Mouse (Mus musculus): ENCODE data around the gene Olfr304. TPM values are rescaled to one million over a fixed set of nuclear protein-coding genes. Genes with fewer than 3 reads are reported as not detected.
"Not testable (repeated sequence)": the region's sequence is repeated elsewhere in the genome, so short reads cannot be mapped to it uniquely, and the experiment has no call there.

Olfr304 gene
- polyA plus RNA-seq (2014; fragmentation: Nextera tagmentation; extraction: Ambion mirVana), result not detected in 2 replicates

DNA sequence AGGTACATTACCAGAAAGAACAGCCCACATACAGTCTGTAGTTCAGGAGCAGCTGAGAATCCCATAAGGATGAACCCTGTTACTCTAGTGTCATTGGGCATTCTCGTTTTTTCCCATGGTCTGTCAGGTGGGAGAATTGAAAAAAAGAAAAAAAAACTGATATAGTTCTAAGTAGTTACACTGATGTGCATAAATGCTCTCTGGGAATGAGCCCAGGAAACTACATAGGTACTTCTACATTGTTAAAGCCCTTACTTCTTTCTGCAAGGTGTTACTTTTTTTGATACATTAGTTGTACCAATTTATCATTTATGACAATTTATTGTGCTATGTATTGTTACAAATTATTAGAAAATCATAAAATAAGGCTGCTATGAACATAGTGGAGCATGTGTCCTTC is at the start of gene Olfr304:
Olfr304 (minus strand) TSS at position 101 of the 400 bp plus-strand sequence.
- no peak for ATAC-seq (ENCODE audit: low read depth)

GRCm38 (mm10) chr7:86403546-86403945 is 17.1 kb upstream of the Olfr304 start, which contains the start of gene Olfr301:
Olfr301 (plus strand) TSS chr7:86403846.
- H3K36me3 ChIP-seq (ENCODE audit: control insufficient read depth, insufficient read depth, low read length), result no peaks in the 10 kb centered on the region
- no peaks in the 10 kb centered on the region for H3K4me1 ChIP-seq (ENCODE audit: control insufficient read depth, insufficient read depth, low read length)
- H3K27me3 ChIP-seq (replicated peaks; ENCODE audit: control insufficient read depth, insufficient read depth, low read length), result no peaks in the 10 kb centered on the region
- ATAC-seq (ENCODE audit: low read depth), result no peak
- no peak for DNase-seq (ENCODE audit: low spot score)
- H3K4me2 ChIP-seq (ENCODE audit: low read depth, low read length), result no peak within 1 kb of the TSS
- H3K9ac ChIP-seq (ENCODE audit: low read depth, low read length), result no peak within 1 kb of the TSS
- H3K4me3 ChIP-seq (ENCODE audit: low read depth, low read length), result no peak within 1 kb of the TSS
- 84% methylated on average over 2 of the region's 2 CpGs for WGBS
- H3K9me3 ChIP-seq (ENCODE audit: control insufficient read depth, low read length), result no peaks in the 10 kb centered on the region
- H3K27ac ChIP-seq (replicated peaks; ENCODE audit: low read depth, low read length), result no peak within 1 kb of the TSS

More for the DNA sequence above, at the start of gene Olfr304:
- H3K9ac ChIP-seq (ENCODE audit: low read depth, low read length), result no peak within 1 kb of the TSS
- H3K27me3 ChIP-seq (replicated peaks; ENCODE audit: control insufficient read depth, insufficient read depth, low read length), result no peaks in the 10 kb centered on the region
- no peaks in the 10 kb centered on the region for H3K36me3 ChIP-seq (ENCODE audit: control insufficient read depth, insufficient read depth, low read length)
- 60% methylated on average over 1 of the region's 1 CpGs for WGBS
- H3K9me3 ChIP-seq (ENCODE audit: control insufficient read depth, low read length), result no peaks in the 10 kb centered on the region
- no peak within 1 kb of the TSS for H3K4me2 ChIP-seq (ENCODE audit: low read depth, low read length)
- no peak within 1 kb of the TSS for H3K4me3 ChIP-seq (ENCODE audit: low read depth, low read length)
- no peak for DNase-seq (ENCODE audit: low spot score)
- H3K4me1 ChIP-seq (ENCODE audit: control insufficient read depth, insufficient read depth, low read length), result no peaks in the 10 kb centered on the region
- no peak within 1 kb of the TSS for H3K27ac ChIP-seq (replicated peaks; ENCODE audit: low read depth, low read length)

GRCm38 (mm10) chr7:86397689-86398088 is 11.2 kb upstream of the Olfr304 start, which contains the start of gene Olfr303:
Olfr303 (minus strand) TSS chr7:86397789.
- Histone ChIP-seq H3K4me2 (ENCODE audit: low read depth, low read length) (no peak within 1 kb of the TSS), H3K9ac (ENCODE audit: low read depth, low read length) (no peak within 1 kb of the TSS), H3K4me3 (ENCODE audit: low read depth, low read length) (no peak within 1 kb of the TSS), H3K27ac (replicated peaks; ENCODE audit: low read depth, low read length) (no peak within 1 kb of the TSS), H3K27me3 (replicated peaks; ENCODE audit: control insufficient read depth, insufficient read depth, low read length) (no peaks in the 10 kb centered on the region), H3K9me3 (ENCODE audit: control insufficient read depth, low read length) (no peaks in the 10 kb centered on the region), H3K36me3 (ENCODE audit: control insufficient read depth, insufficient read depth, low read length) (no peaks in the 10 kb centered on the region), H3K4me1 (ENCODE audit: control insufficient read depth, insufficient read depth, low read length) (no peaks in the 10 kb centered on the region)
- no peak for DNase-seq (ENCODE audit: low spot score)
- ATAC-seq (ENCODE audit: low read depth), result no peak

GRCm38 (mm10) chr7:86385769-86386168 is 689 bp downstream of the Olfr304 start:
- Histone ChIP-seq H3K27me3 (replicated peaks; ENCODE audit: control insufficient read depth, insufficient read depth, low read length) (no peaks in the 10 kb centered on the region), H3K9ac (ENCODE audit: low read depth, low read length) (no peak overlapping the region), H3K4me2 (ENCODE audit: low read depth, low read length) (no peak overlapping the region), H3K27ac (replicated peaks; ENCODE audit: low read depth, low read length) (no peak overlapping the region), H3K36me3 (ENCODE audit: control insufficient read depth, insufficient read depth, low read length) (no peaks in the 10 kb centered on the region), H3K4me1 (ENCODE audit: control insufficient read depth, insufficient read depth, low read length) (no peaks in the 10 kb centered on the region), H3K9me3 (ENCODE audit: control insufficient read depth, low read length) (no peaks in the 10 kb centered on the region), H3K4me3 (ENCODE audit: low read depth, low read length) (no peak overlapping the region)
- no peak for ATAC-seq (ENCODE audit: low read depth)
- WGBS, result 65% methylated on average over 3 of the region's 3 CpGs
- DNase-seq (ENCODE audit: low spot score), result peak; percentile 0

- Histone ChIP-seq H3K9ac (ENCODE audit: low read depth, low read length) (no peak within 1 kb of the TSS), H3K36me3 (ENCODE audit: control insufficient read depth, insufficient read depth, low read length) (no peaks in the 10 kb centered on the region), H3K4me2 (ENCODE audit: low read depth, low read length) (no peak within 1 kb of the TSS), H3K4me1 (ENCODE audit: control insufficient read depth, insufficient read depth, low read length) (no peaks in the 10 kb centered on the region), H3K4me3 (ENCODE audit: low read depth, low read length) (no peak within 1 kb of the TSS), H3K27ac (replicated peaks; ENCODE audit: low read depth, low read length) (no peak within 1 kb of the TSS), H3K27me3 (replicated peaks; ENCODE audit: control insufficient read depth, insufficient read depth, low read length) (no peaks in the 10 kb centered on the region), H3K9me3 (ENCODE audit: control insufficient read depth, low read length) (no peaks in the 10 kb centered on the region)
- WGBS, result 78% methylated on average over 1 of the region's 1 CpGs
- no peak for ATAC-seq (ENCODE audit: low read depth)
- DNase-seq (ENCODE audit: low spot score), result no peak
Measured at GRCm38 (mm10) chr7:86366828-86367227, 19.6 kb downstream of the Olfr304 start, which contains the start of gene Olfr305. Olfr305 (minus strand) TSS chr7:86366928.

GRCm38 (mm10) chr7:86346296-86346695 is 40.2 kb downstream of the Olfr304 start:
- H3K4me2 ChIP-seq (ENCODE audit: low read depth, low read length); H3K4me3 ChIP-seq (ENCODE audit: low read depth, low read length); H3K36me3 ChIP-seq (ENCODE audit: control insufficient read depth, insufficient read depth, low read length); H3K9ac ChIP-seq (ENCODE audit: low read depth, low read length); ATAC-seq (ENCODE audit: low read depth); H3K9me3 ChIP-seq (ENCODE audit: control insufficient read depth, low read length); DNase-seq (ENCODE audit: low spot score); H3K27ac ChIP-seq (replicated peaks; ENCODE audit: low read depth, low read length); H3K27me3 ChIP-seq (replicated peaks; ENCODE audit: control insufficient read depth, insufficient read depth, low read length); H3K4me1 ChIP-seq (ENCODE audit: control insufficient read depth, insufficient read depth, low read length): not testable (repeated sequence)
- 89% methylated on average over 9 of the region's 9 CpGs for WGBS

DNA sequence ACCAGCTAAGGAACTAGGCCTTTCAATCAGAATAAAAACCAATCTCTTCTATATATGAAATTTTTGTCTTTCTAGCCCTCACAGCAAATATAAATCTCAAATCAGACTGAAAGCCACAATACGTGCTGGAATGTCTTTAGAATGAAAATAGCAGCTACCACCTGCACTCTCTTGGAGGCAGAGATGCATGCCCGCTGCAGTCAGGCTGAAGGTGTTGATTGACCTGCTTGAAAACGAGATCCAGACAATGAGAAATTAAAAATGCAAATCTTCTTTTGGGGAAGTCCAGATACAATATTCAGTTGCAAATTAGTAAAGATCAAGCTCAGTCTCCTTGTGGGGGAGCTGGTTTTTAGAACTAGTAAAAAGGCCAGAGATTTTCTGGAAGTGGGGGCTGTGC is 42.2 kb downstream of the Olfr304 start:
- H3K4me3 ChIP-seq (ENCODE audit: low read depth, low read length), result no peak overlapping the region

DNA sequence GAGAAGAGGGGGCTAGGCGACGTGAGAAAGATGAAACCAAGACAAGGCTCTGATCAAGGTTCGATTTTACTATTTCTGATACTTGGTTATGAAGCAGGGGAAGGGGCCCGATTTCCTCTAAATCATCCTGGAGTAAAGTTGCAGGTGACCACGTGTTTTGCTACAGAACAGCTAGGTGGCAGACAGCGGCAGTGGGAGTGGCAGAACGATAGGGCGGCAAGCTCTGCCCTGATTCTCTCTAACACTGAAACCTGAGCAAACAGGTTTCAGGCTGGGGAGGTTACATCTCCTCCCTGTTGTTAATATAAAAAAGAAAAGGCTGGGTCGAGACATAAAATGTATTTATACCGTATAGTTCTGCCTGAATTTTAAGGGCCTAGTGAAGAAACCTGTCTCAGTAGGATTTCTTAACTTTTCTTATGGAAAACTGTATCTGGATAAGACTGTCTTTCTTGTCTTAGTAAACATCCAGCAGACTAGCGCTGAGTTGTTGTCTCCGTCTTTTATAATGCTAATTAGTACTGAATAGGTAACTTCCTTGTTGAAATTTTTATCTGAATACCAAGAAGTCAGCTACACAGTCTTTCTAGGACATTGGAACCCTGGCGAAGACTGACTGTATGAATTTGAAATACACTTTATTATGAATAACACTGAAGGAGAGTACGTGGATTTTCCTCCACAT is 43.4 kb downstream of the Olfr304 start:
- no peaks in the 10 kb centered on the region for H3K9me3 ChIP-seq (ENCODE audit: control insufficient read depth, low read length)
- H3K4me1 ChIP-seq (ENCODE audit: control insufficient read depth, insufficient read depth, low read length), result no peaks in the 10 kb centered on the region
- no peak overlapping the region for H3K4me3 ChIP-seq (ENCODE audit: low read depth, low read length)
- DNase-seq (ENCODE audit: low spot score) (no peak), ATAC-seq (ENCODE audit: low read depth) (no peak)
- no peaks in the 10 kb centered on the region for H3K27me3 ChIP-seq (replicated peaks; ENCODE audit: control insufficient read depth, insufficient read depth, low read length)
- H3K27ac ChIP-seq (replicated peaks; ENCODE audit: low read depth, low read length), result no peak overlapping the region
- no peak overlapping the region for H3K4me2 ChIP-seq (ENCODE audit: low read depth, low read length)
- WGBS, result 75% methylated on average over 14 of the region's 14 CpGs
- no peak overlapping the region for H3K9ac ChIP-seq (ENCODE audit: low read depth, low read length)
- H3K36me3 ChIP-seq (ENCODE audit: control insufficient read depth, insufficient read depth, low read length), result no peaks in the 10 kb centered on the region

More for the DNA sequence above, 42.2 kb downstream of the Olfr304 start:
- Histone ChIP-seq H3K9me3 (ENCODE audit: control insufficient read depth, low read length) (no peaks in the 10 kb centered on the region), H3K36me3 (ENCODE audit: control insufficient read depth, insufficient read depth, low read length) (no peaks in the 10 kb centered on the region), H3K27me3 (replicated peaks; ENCODE audit: control insufficient read depth, insufficient read depth, low read length) (no peaks in the 10 kb centered on the region), H3K27ac (replicated peaks; ENCODE audit: low read depth, low read length) (no peak overlapping the region), H3K4me2 (ENCODE audit: low read depth, low read length) (no peak overlapping the region), H3K9ac (ENCODE audit: low read depth, low read length) (no peak overlapping the region), H3K4me1 (ENCODE audit: control insufficient read depth, insufficient read depth, low read length) (no peaks in the 10 kb centered on the region)
- ATAC-seq (ENCODE audit: low read depth) (no peak), DNase-seq (ENCODE audit: low spot score) (no peak)
- WGBS, result 68% methylated on average over 3 of the region's 3 CpGs

DNA sequence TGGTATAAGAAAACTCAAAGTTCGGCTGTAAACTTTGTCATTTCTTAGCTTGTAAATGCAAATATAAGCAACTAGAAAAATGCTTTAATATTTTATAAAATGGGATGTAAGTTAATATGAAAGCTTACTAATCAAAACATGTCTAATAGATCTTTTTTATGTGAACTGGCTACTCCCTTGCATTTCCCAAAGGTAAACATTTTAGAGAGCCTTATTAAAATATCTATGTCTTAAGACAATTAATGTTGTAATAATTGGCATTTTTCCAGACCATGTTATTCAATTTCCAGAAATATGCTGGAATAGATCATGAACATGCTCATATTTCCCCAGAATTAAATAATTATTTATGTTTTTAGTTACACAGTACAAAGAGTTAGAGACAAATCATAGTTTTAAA is 49.0 kb downstream of the Olfr304 start, which contains the start of gene Olfr307:
Olfr307 (minus strand) TSS at position 101 of the 400 bp plus-strand sequence.
- Histone ChIP-seq H3K9ac (ENCODE audit: low read depth, low read length) (no peak within 1 kb of the TSS), H3K27ac (replicated peaks; ENCODE audit: low read depth, low read length) (no peak within 1 kb of the TSS), H3K9me3 (ENCODE audit: control insufficient read depth, low read length) (no peaks in the 10 kb centered on the region), H3K36me3 (ENCODE audit: control insufficient read depth, insufficient read depth, low read length) (no peaks in the 10 kb centered on the region), H3K4me2 (ENCODE audit: low read depth, low read length) (no peak within 1 kb of the TSS), H3K27me3 (replicated peaks; ENCODE audit: control insufficient read depth, insufficient read depth, low read length) (no peaks in the 10 kb centered on the region), H3K4me1 (ENCODE audit: control insufficient read depth, insufficient read depth, low read length) (no peaks in the 10 kb centered on the region), H3K4me3 (ENCODE audit: low read depth, low read length) (no peak within 1 kb of the TSS)
- DNase-seq (ENCODE audit: low spot score) (no peak), ATAC-seq (ENCODE audit: low read depth) (no peak)
- WGBS, result 77% methylated on average over 1 of the region's 1 CpGs

All from embryonic facial prominence, embryonic 14.5 days (tissue).